Mouse (Mus musculus) E14TG2a.4 (cell line): Measurements from ENCODE around the gene Olfr38.

Experiments
- H3K27me3 ChIP-seq: 2 replicates; pipeline ENCODE4 v1.6.1; 2014; ENCODE audit warnings: low read length, control low read depth; ENCODE audit not compliant: insufficient read depth
- H3K36me3 ChIP-seq: 2 replicates; pipeline ENCODE4 v1.6.1; 2014; ENCODE audit warnings: low read length, control low read depth; ENCODE audit not compliant: insufficient read depth
- H3K4me1 ChIP-seq: replicated peaks from 2 replicates; pipeline ENCODE4 v1.6.1; 2014; ENCODE audit warnings: low read depth, low read length, control low read depth
- H3K4me3 ChIP-seq: replicated peaks from 2 replicates; pipeline ENCODE4 v1.5.1; 2014; ENCODE audit warnings: mild to moderate bottlenecking, low read length
- H3K9me3 ChIP-seq: 2 replicates; pipeline ENCODE4 v1.6.1; 2014; ENCODE audit warnings: low read length, control low read depth
- CTCF ChIP-seq: conservative IDR thresholded peaks from 2 replicates; pipeline ENCODE4 v1.5.1; 2014; ENCODE audit warnings: low read length
- NANOG ChIP-seq: IDR thresholded peaks from 2 replicates; pipeline ENCODE4 v1.6.1; 2014; ENCODE audit warnings: borderline replicate concordance, low read length, mixed read lengths
- POU5F1 ChIP-seq: IDR thresholded peaks from 2 replicates; pipeline ENCODE4 v1.6.1; 2014; ENCODE audit warnings: low read length, borderline replicate concordance

Gene Olfr38

DNA sequence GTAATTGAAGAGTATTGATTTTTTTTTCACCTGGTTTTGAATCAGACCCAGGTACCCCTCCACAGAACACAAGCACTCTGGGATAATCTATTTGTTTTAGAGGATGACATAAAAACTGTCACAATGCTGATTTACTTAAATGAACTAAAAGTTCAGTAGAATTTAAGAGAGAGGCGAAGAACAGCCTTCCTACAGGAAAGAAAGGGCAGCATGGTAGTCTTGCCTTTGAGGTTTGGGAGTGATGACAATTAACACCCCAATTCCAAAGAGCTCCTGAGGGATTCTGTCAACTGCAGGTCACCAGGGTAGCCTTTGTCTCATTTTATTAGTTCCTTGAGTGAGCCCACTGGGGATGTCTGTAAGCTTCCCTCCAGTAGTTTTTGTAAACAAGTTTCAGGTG is at the start of gene Olfr38:
Olfr38 (plus strand) TSS at position 301 of the 400 bp plus-strand sequence.
- H3K4me3 ChIP-seq = no peak within 1 kb of the TSS
- H3K4me1 ChIP-seq = no peaks in the 10 kb centered on the region
- no peak for TF ChIP-seq NANOG
- TF ChIP-seq CTCF = no peak
- TF ChIP-seq POU5F1 = no peak
- H3K36me3 ChIP-seq = no peaks in the 10 kb centered on the region
- H3K9me3 ChIP-seq = no peaks in the 10 kb centered on the region
- H3K27me3 ChIP-seq = no peaks in the 10 kb centered on the region

DNA sequence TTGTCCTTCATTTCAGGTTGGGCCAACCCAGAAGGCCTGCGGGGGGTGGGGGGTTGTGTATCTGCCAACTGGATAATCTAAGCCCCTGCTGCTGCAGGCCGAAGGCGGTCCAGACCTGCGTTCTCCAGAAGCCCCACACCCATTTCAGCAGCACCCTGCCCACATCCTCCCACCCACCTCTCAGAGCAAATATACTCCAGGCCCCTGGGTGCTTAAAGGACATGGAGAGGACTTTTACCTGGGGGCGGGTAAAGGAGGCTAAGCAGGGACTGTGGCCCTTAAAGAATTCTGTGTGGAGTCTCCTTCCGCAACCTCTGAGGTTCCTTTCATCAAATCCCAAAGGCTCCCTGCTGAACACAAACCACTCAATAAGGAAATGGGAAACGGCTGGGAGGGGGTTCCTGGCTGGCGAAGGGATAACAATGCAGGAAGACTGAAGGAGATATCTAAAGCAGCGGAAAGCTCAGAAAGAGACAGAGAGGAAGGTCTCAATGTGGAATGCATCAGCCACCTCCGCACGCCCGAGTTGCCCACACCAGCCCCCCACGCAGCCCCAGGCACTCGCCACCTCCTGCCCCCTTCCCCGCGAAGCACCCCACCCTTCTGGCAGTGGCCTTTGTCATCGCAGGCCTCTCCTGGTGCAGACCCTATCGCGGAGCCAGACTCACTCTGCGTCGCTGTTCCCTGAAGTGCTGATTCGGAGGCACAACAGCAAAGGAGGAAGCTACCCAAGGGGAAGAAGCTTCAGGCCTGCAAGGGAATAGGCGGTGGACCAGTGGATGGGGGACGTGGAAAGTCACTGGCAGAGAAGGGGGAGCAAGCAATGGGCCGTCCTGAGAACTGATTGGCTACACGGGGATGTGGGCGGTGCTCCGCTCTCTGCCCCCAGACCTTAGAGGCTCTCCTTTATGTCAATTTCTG is 46.7 kb upstream of the Olfr38 start, which contains the start of gene Tcaf1:
Tcaf1 (minus strand) TSS at position 798 of the 921 bp plus-strand sequence.
- Histone ChIP-seq H3K4me3 (peak within 1 kb of the TSS; percentile 77), H3K9me3 (no peaks in the 10 kb centered on the region), H3K36me3 (no peaks in the 10 kb centered on the region), H3K4me1 (peaks cover 7% of the 10 kb centered on the region), H3K27me3 (0 out of 2 replicates have a peak, but pooled peaks cover 7% of the 10 kb centered on the region)
- TF ChIP-seq NANOG = 0 out of 2 replicates have a peak, but pooled peaks have one; percentile 6
- TF ChIP-seq POU5F1 = no peak
- TF ChIP-seq CTCF = no peak

GRCm38 (mm10) chr6:42714668-42715067 is 41.5 kb upstream of the Olfr38 start:
- TF ChIP-seq CTCF = no peak
- no peak for TF ChIP-seq POU5F1
- no peak for TF ChIP-seq NANOG
- Histone ChIP-seq H3K36me3 (no peaks in the 10 kb centered on the region), H3K4me3 (no peak overlapping the region), H3K27me3 (0 out of 2 replicates have a peak, but pooled peaks cover 7% of the 10 kb centered on the region), H3K4me1 (peaks cover 8% of the 10 kb centered on the region), H3K9me3 (no peaks in the 10 kb centered on the region)

DNA sequence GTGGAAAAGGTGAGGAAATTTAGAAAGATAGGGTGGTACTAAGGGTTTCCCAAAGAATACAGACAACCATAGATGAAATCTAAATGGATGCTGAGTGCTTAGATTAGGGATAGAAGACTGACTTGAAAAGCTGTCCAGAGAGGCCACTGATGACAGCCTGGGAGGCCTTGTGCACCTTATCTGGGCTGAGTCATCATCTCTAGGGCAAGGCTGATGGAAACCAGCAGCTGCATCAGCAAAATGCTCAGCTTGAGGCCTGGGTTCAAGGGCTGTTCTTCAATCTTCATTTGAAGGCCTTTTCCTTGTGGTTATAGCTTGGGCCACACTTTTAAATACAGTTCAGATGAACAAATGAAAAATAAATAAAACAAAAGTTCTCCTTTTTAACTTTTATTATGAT is 38.2 kb upstream of the Olfr38 start:
- Histone ChIP-seq H3K4me3 (no peak overlapping the region), H3K27me3 (no peaks in the 10 kb centered on the region), H3K9me3 (no peaks in the 10 kb centered on the region), H3K4me1 (peaks cover 8% of the 10 kb centered on the region), H3K36me3 (no peaks in the 10 kb centered on the region)
- TF ChIP-seq POU5F1 (no peak), NANOG (no peak), CTCF (no peak)

GRCm38 (mm10) chr6:42739071-42739470 is 17.1 kb upstream of the Olfr38 start, which contains the start of gene Olfr453:
Olfr453 (plus strand) TSS chr6:42739371.
- Histone ChIP-seq H3K4me1 (no peaks in the 10 kb centered on the region), H3K9me3 (no peaks in the 10 kb centered on the region), H3K27me3 (no peaks in the 10 kb centered on the region), H3K4me3 (no peak within 1 kb of the TSS), H3K36me3 (no peaks in the 10 kb centered on the region)
- TF ChIP-seq CTCF (no peak), NANOG (no peak), POU5F1 (no peak)

- Histone ChIP-seq H3K36me3 (no peaks in the 10 kb centered on the region), H3K4me3 (no peak overlapping the region), H3K4me1 (no peaks in the 10 kb centered on the region), H3K9me3 (no peaks in the 10 kb centered on the region), H3K27me3 (no peaks in the 10 kb centered on the region; the same call in 1 of the 2 replicates)
- TF ChIP-seq POU5F1 (no peak), CTCF (no peak), NANOG (no peak)
Measured at GRCm38 (mm10) chr6:42742303-42742702, 13.9 kb upstream of the Olfr38 start.

GRCm38 (mm10) chr6:42747846-42748245 is 8.4 kb upstream of the Olfr38 start:
- H3K36me3 ChIP-seq = no peaks in the 10 kb centered on the region
- TF ChIP-seq POU5F1 (no peak), CTCF (no peak), NANOG (no peak)
- no peak overlapping the region for H3K4me3 ChIP-seq
- no peaks in the 10 kb centered on the region for H3K9me3 ChIP-seq
- H3K4me1 ChIP-seq = no peaks in the 10 kb centered on the region
- H3K27me3 ChIP-seq = no peaks in the 10 kb centered on the region; the same call in 1 of the 2 replicates

- no peaks in the 10 kb centered on the region for H3K27me3 ChIP-seq
- TF ChIP-seq CTCF (no peak), NANOG (no peak), POU5F1 (no peak)
- no peaks in the 10 kb centered on the region for H3K36me3 ChIP-seq
- H3K4me1 ChIP-seq = no peaks in the 10 kb centered on the region
- no peak overlapping the region for H3K4me3 ChIP-seq
- no peaks in the 10 kb centered on the region for H3K9me3 ChIP-seq
Measured at GRCm38 (mm10) chr6:42777066-42777465, 20.9 kb downstream of the Olfr38 start.
